10 mouse cellular contexts compared by ENCODE assay signal in the genomic region with DNA sequence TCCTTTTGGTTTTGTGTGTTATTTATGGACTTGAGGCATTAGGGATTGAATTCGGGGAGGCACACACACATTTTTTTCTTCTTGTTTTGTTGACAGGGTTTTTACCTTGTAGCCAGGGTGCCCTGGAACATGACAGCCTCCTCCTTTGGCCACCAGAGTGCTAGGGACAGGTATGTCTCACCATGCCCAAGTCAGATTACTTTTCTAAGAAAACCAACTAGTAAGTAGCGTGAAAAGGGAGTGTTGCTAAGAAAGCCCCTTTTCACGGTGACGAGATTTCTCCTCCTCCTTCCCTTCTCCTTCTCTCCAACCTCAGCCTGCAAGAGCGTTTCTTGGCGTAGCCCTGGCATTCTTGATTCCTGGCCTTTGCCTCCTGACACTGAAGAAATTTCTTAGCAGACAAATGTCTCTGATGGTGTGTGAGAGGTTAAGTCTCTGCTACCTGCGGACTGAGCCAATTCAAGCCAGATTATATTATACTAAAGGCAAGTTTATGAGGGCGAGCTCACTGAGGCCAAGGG. TPM values are rescaled to one million over a fixed set of nuclear protein-coding genes. Genes with fewer than 3 reads are reported as not detected.
DNase-seq lines count a peak whose midpoint lies in the region; ATAC-seq and TF ChIP-seq lines count a peak whose summit lies in the region.
"Had no signal": no experiment of that assay in that cellular context is flagged by ENCODE, and none has a peak within 500 bp of the region (broad histone marks: within the 10 kb centered on the region; RNA-seq: fewer than 3 reads in every experiment).

No protein-coding gene starts in this region.

- no peaks in the 10 kb centered on the region for H3K9me3 ChIP-seq in limb, embryonic 14.5 days (ENCODE audit: control insufficient read depth, low read length)

- ATAC-seq in limb, embryonic 14.5 days (ENCODE audit: low FRiP score, low read depth), result no peak

- WGBS in limb, embryonic 14.5 days, result 39% methylated on average over 8 of the region's 8 CpGs

- peak overlapping the region; percentile 80 for H3K27ac ChIP-seq in testis, adult 2 months (ENCODE audit: control insufficient read depth, insufficient read depth, low read depth, low read length)
- peak overlapping the region; percentile 52 for H3K27ac ChIP-seq in limb, embryonic 14.5 days (replicated peaks; ENCODE audit: low read depth, low read length)

- no peak for TF ChIP-seq CTCF in testis, adult 2 months (IDR thresholded peaks at IDR 0.05; ENCODE audit: control insufficient read depth, insufficient read depth, insufficient replicate concordance, low read depth, low read length)

- peaks cover 27% of the 10 kb centered on the region for H3K4me1 ChIP-seq in testis, adult 2 months (ENCODE audit: control insufficient read depth, insufficient read depth, low read length)
- H3K4me1 ChIP-seq in limb, embryonic 14.5 days (ENCODE audit: control insufficient read depth, insufficient read depth, low read length), result peaks cover 27% of the 10 kb centered on the region

- H3K4me3 ChIP-seq in testis, adult 2 months (ENCODE audit: control insufficient read depth, low read depth, low read length), result no peak overlapping the region
- no peak overlapping the region for H3K4me3 ChIP-seq in limb, embryonic 14.5 days (replicated peaks; ENCODE audit: low read length)

- no peak for TF ChIP-seq POLR2A in testis, adult 2 months (IDR thresholded peaks at IDR 0.05; ENCODE audit: control insufficient read depth, low read depth, low read length)
- no peak for TF ChIP-seq POLR2A in limb, embryonic 14.5 days (IDR thresholded peaks at IDR 0.05; ENCODE audit: borderline replicate concordance, extremely low read depth, insufficient read depth, insufficient read length)

- no peaks in the 10 kb centered on the region for H3K36me3 ChIP-seq in testis, adult 2 months (ENCODE audit: control insufficient read depth, insufficient read depth, low read length)
- H3K36me3 ChIP-seq in limb, embryonic 14.5 days (ENCODE audit: control insufficient read depth, insufficient read depth, low read length), result no peaks in the 10 kb centered on the region

- DNase-seq in heart, adult 11 months, result peak; percentile 93
- no peak for DNase-seq in heart, adult 8-10 months (ENCODE audit: low spot score)
- no peak for DNase-seq in testis, postnatal 14 days (ENCODE audit: low spot score)
- DNase-seq in limb, embryonic 14.5 days (ENCODE audit: low spot score), result no peak
- DNase-seq in embryo, embryonic 9.5 days (ENCODE audit: extremely low spot score), result no peak
- DNase-seq in right cerebral cortex, postnatal 36 days (ENCODE audit: low spot score in 2 of 2), result no peak
- no peak for DNase-seq in ovary, postnatal 36 days (ENCODE audit: low spot score)
- DNase-seq: adrenal gland, postnatal 25 days had no signal

- H3K9ac ChIP-seq in limb, embryonic 14.5 days (ENCODE audit: low read depth, low read length, severe bottlenecking), result no peak overlapping the region

- H3K4me2 ChIP-seq in limb, embryonic 14.5 days (replicated peaks; ENCODE audit: low read depth, low read length, severe bottlenecking), result no peak overlapping the region

- no peaks in the 10 kb centered on the region for H3K27me3 ChIP-seq in testis, adult 2 months (ENCODE audit: control insufficient read depth, insufficient read depth, low read length)
- H3K27me3 ChIP-seq in limb, embryonic 14.5 days (ENCODE audit: control insufficient read depth, insufficient read depth, low read length), result no peaks in the 10 kb centered on the region

RNA-seq across cellular contexts. Expression of gene Tuba1a, which starts 34.2 kb away (rescaled TPM):
- total RNA-seq in heart, adult 8-10 months (2022), result 10 to 100 TPM; 37.4 to 83.6 (median 67.3) TPM
- 77.2 and 93.1 TPM in 2 replicates for polyA plus RNA-seq in testis, adult 2 months (2012; rRNA removed)
- polyA plus RNA-seq in limb, embryonic 14.5 days (2012; rRNA removed), result 1,030 and 1,250 TPM in 2 replicates
- polyA plus RNA-seq in limb, embryonic 14.5 days (2014; fragmentation: Nextera tagmentation; extraction: Ambion mirVana), result 1,263 and 1,288 TPM in 2 replicates

RNA-seq across cellular contexts. Expression of gene Gm49450, which starts 34.4 kb away (rescaled TPM):
- not detected for total RNA-seq in heart, adult 8-10 months (2022)
- polyA plus RNA-seq in testis, adult 2 months (2012; rRNA removed), result 2.3 and 2.4 TPM in 2 replicates
- 15.1 and 159 TPM in 2 replicates for polyA plus RNA-seq in limb, embryonic 14.5 days (2012; rRNA removed)
- polyA plus RNA-seq in limb, embryonic 14.5 days (2014; fragmentation: Nextera tagmentation; extraction: Ambion mirVana), result not detected in 2 replicates
- total RNA-seq: adrenal gland, postnatal 25 days; left cerebral cortex, adult 18-20 months had no signal

RNA-seq across cellular contexts. Expression of gene Tuba1c, which starts 42.0 kb away (rescaled TPM):
- 10 to 100 TPM; 32.2 to 40.4 (median 33.3) TPM for total RNA-seq in heart, adult 8-10 months (2022)
- 223 and 227 TPM in 2 replicates for polyA plus RNA-seq in testis, adult 2 months (2012; rRNA removed)
- 192 and 293 TPM in 2 replicates for polyA plus RNA-seq in limb, embryonic 14.5 days (2012; rRNA removed)
- 150 and 162 TPM in 2 replicates for polyA plus RNA-seq in limb, embryonic 14.5 days (2014; fragmentation: Nextera tagmentation; extraction: Ambion mirVana)

RNA-seq across cellular contexts. Expression of gene Tuba1b, which starts 53.4 kb away (rescaled TPM):
- 100 to 1,000 TPM; 106 to 156 (median 115) TPM for total RNA-seq in heart, adult 8-10 months (2022)
- 124 and 148 TPM in 2 replicates for polyA plus RNA-seq in testis, adult 2 months (2012; rRNA removed)
- polyA plus RNA-seq in limb, embryonic 14.5 days (2012; rRNA removed), result 2,384 and 3,894 TPM in 2 replicates
- polyA plus RNA-seq in limb, embryonic 14.5 days (2014; fragmentation: Nextera tagmentation; extraction: Ambion mirVana), result 1,587 and 1,605 TPM in 2 replicates

Comparison
In these comparisons a context has a peak if more than half of its experiments do, and no peak if none do; other contexts are left out.
1. RNA of gene Tuba1a, which starts 34.2 kb away (polyA plus RNA-seq): 1,030 to 1,288 TPM in limb, embryonic 14.5 days; 77.2 to 93.1 TPM in testis, adult 2 months; every median in the first group is over 10 times any median in the second.